Mouse (Mus musculus): ENCODE results near the gene Obox5.
"Not testable (repeated sequence)": the region's sequence is repeated elsewhere in the genome, so short reads cannot be mapped to it uniquely, and the experiment has no call there.

The Obox5 gene

GRCm38 (mm10) chr7:15749831-15750230 lies at the start of gene Obox5:
TSS of gene Obox5 (plus strand) at chr7:15750131.
- not testable (repeated sequence) for DNase-seq (ENCODE audit: low spot score in 2 of 2)

GRCm38 (mm10) chr7:15749296-15749695 lies 635 bp upstream of the Obox5 start:
- not testable (repeated sequence) for DNase-seq (ENCODE audit: low spot score in 2 of 2)
